Mouse (Mus musculus) large intestine, adult 2 months (tissue): ENCODE measurements around the gene Xlr3a. TPM values are rescaled to one million over a fixed set of nuclear protein-coding genes. Genes with fewer than 3 reads are reported as not detected.

Experiments used
- polyA plus RNA-seq: library from polyadenylated mRNA; depleted of rRNA; stranded (reverse); fragments of >200 nt; gene quantifications from 2 replicates; pipeline ENCODE4 v1.2.3, GENCODE M21; 2012; rRNA removed

Xlr3a gene
- polyA plus RNA-seq, 1 experiment: 0.92 TPM

Other genes with a start within 250 kb of the Xlr3a start
- gene Cetn2, start 178.7 kb downstream of the Xlr3a start, polyA plus RNA-seq: 4.8 and 5.9 TPM in 2 replicates
- 20.4 and 26.2 TPM in 2 replicates for gene Nsdhl, start 178.5 kb downstream of the Xlr3a start, polyA plus RNA-seq
- 0.32 and 0.36 TPM in 2 replicates for gene Zfp185, start 109.8 kb downstream of the Xlr3a start, polyA plus RNA-seq
- gene Pnma5, start 60.0 kb downstream of the Xlr3a start, polyA plus RNA-seq: not detected in 2 replicates
- gene Pnma3, start 32.3 kb downstream of the Xlr3a start, polyA plus RNA-seq: 0.04 and 0.10 TPM in 2 replicates
- gene Xlr4a, start 14.6 kb downstream of the Xlr3a start, polyA plus RNA-seq: 0.32 TPM in 2 replicates
- gene Gm14685, start 20.0 kb upstream of the Xlr3a start, polyA plus RNA-seq: 0.05 and 0.10 TPM in 2 replicates
- gene Xlr5b, start 51.7 kb upstream of the Xlr3a start, polyA plus RNA-seq: 0.07 TPM in 1 of 2 replicates, not detected in the other
- not detected in 2 replicates for gene DXBay18, start 52.4 kb upstream of the Xlr3a start, polyA plus RNA-seq
- gene Spin2d, start 79.9 kb upstream of the Xlr3a start, polyA plus RNA-seq: not detected in 2 replicates
- gene Xlr3b, start 95.1 kb upstream of the Xlr3a start, polyA plus RNA-seq: 0.22 TPM in 1 of 2 replicates, not detected in the other
- gene Xlr4b, start 117.2 kb upstream of the Xlr3a start, polyA plus RNA-seq: 0.47 and 0.99 TPM in 2 replicates
- gene F8a, start 131.2 kb upstream of the Xlr3a start, polyA plus RNA-seq: 7.2 and 7.7 TPM in 2 replicates
- 0.41 and 0.74 TPM in 2 replicates for gene Xlr4c, start 146.0 kb upstream of the Xlr3a start, polyA plus RNA-seq
- gene Xlr3c, start 168.3 kb upstream of the Xlr3a start, polyA plus RNA-seq: not detected in 2 replicates
- gene Xlr5a, start 195.9 kb upstream of the Xlr3a start, polyA plus RNA-seq: not detected in 2 replicates
- not detected in 2 replicates for gene Xlr5c, start 195.9 kb upstream of the Xlr3a start, polyA plus RNA-seq
- not detected in 2 replicates for gene Gm45015, start 239.7 kb upstream of the Xlr3a start, polyA plus RNA-seq
- 3.0 and 4.7 TPM in 2 replicates for gene Zfp275, start 245.5 kb upstream of the Xlr3a start, polyA plus RNA-seq